Mouse (Mus musculus) gastrocnemius, adult 2 months (tissue): ENCODE results near the gene Caprin1. TPM values are rescaled to one million over a fixed set of nuclear protein-coding genes. Genes with fewer than 3 reads are reported as not detected.

Experiments
- DNase-seq: peaks from one replicate; pipeline ENCODE4 v3.0.0; 2022
- H3K27ac ChIP-seq: fragments of 200-600 bp; 2 replicates; pipeline ENCODE4 v1.8.1; 2022; ENCODE audit warnings: mild to moderate bottlenecking
- H3K4me3 ChIP-seq: fragments of 200-600 bp; 2 replicates; pipeline ENCODE4 v1.8.1; 2022; ENCODE audit warnings: mild to moderate bottlenecking, moderate library complexity
- CTCF ChIP-seq: fragments of 200-600 bp; IDR thresholded peaks from 2 replicates; pipeline ENCODE4 v1.8.1; 2022; ENCODE audit warnings: antibody characterized with exemption, mild to moderate bottlenecking, moderate library complexity
- intact Hi-C: fragments of 180-260 bp; cut with DNase I; formaldehyde crosslinking; loops from one replicate; pipeline ENCODE4 v1.15.1; 2025
- long read RNA-seq, 2 experiments: library from polyadenylated mRNA; stranded (forward); transcript quantifications; one replicate each; pipeline ENCODE4 v2.0.0; 2021
- total RNA-seq, 2 experiments: library from RNA; stranded (reverse); gene quantifications; 2 replicates each; pipeline ENCODE4 v1.2.3; 2021

Caprin1 gene
- 100 to 1,000 TPM in 1 of 2 experiments, 10 to 100 TPM in 1; 87.3 to 112 TPM for total RNA-seq
- long read RNA-seq, experiment 1, full-length matches to known transcripts: 53 of 94 reads
- long read RNA-seq, experiment 1, partial matches to known transcripts: 35 of 94 reads
- long read RNA-seq, experiment 1, other reads (novel, unspliced or antisense): 6 of 94 reads
- long read RNA-seq, experiment 2, full-length matches to known transcripts: 48 of 84 reads
- long read RNA-seq, experiment 2, partial matches to known transcripts: 26 of 84 reads
- long read RNA-seq, experiment 2, other reads (novel, unspliced or antisense): 10 of 84 reads

DNA sequence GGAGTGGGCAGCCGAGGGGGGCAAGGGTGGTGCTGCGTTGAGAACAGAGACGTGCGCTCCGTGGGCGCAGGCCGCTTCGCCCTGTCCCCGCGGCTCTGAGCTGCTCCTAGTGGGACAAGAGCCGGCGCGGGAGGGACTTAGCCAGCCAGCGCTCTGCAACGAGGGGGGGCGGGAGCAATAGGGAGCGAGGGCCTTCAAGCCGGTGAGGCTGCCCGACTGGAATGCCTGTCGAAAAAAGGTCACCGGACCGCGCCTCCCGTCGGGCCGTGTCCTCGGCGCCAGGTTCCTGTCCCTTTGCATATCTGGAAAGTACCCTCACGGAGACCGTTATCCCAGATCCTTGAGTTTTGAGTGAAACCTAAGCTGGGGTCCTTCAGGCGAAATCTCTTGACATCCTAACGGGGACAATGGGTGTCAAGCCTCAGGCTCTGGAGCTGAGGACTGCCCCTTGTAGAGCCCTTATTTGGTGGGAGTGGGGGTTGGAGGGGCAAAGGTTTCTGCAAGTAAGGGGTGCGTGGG lies at the start of gene Caprin1:
TSS of gene Caprin1 (minus strand) at position 159 of the 519 bp plus-strand sequence.
- intact Hi-C loops: loop anchor here (2.0 to 10.0 kb wide), 3 partner anchors 37 to 697 kb away; partner anchors contain the start of genes Hipk3 and Nat10
- Histone ChIP-seq H3K4me3 (peak within 1 kb of the TSS; percentile 79), H3K27ac (peak within 1 kb of the TSS; percentile 95)
- peak; percentile 96 for DNase-seq
- TF ChIP-seq CTCF: no peak

DNA sequence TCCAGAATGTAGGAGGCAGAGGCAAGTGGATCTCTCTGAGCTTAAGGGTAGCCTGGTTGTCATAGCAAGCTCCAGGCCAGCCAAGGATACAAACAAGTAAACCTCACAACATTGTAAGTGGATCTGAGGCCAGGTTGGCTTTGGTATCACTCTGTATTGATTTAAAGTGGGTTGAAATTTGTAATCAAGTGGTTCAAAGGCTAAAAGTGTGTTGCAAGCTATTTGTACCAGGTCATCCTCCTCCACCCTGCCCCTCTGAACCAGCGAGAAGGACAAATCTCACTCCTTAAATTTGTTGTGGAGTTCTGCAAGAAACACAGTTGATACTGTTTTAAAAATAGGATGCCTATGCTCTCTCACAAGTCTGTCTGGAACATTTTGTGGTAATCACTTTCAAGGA lies 49.4 kb upstream of the Caprin1 start:
- TF ChIP-seq CTCF: no peak
- intact Hi-C loops: loop anchor here (5.0 kb wide), 1 partner anchor 45 kb away; no protein-coding TSS in a partner anchor
- Histone ChIP-seq H3K27ac (no peak overlapping the region), H3K4me3 (no peak overlapping the region)
- no peak for DNase-seq

DNA sequence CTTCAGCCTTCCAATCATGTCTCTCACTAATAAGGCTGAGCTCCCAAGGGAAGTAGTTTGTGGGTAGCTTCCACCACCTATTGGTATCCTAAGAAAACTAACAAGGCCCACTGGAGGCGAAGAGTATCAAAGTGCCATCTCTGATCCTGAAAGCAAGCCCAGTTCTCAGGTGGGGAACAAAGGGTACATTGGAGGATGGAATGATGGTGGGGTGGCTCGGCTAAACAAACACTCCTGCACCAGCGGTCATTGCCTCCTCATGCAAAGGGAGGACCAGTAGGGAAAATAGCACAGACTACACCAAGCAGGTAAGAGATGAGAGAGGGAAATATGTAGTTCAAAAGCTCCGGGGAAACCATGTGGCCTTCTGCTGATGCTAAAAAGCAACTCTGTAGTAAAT lies 48.8 kb upstream of the Caprin1 start:
- intact Hi-C loops: loop anchor here (5.0 kb wide), 1 partner anchor 44 kb away; no protein-coding TSS in a partner anchor
- no peak for DNase-seq
- Histone ChIP-seq H3K4me3 (no peak overlapping the region), H3K27ac (no peak overlapping the region)
- no peak for TF ChIP-seq CTCF

DNA sequence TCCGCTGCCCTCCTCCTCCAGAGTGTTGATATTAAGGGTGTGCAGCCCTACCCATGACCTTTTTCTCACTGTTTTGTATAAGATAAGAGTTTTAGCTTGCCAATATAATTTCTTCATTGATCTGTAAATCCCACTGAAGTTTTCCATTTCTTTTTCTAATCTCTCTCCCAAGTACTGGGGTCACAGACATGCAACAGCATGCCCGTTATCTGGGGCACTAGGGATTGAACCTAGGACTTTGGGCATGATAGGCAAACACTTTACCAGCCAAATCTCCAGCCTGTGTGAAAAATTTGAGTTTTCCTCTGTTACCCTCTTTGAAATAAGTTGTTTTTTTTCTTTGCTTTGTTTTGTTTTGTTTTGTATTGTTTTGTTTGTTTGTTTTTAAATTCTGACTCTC lies 46.6 kb upstream of the Caprin1 start:
- no peak overlapping the region for H3K4me3 ChIP-seq
- no peak overlapping the region for H3K27ac ChIP-seq
- no peak for DNase-seq
- TF ChIP-seq CTCF: no peak
- intact Hi-C loops: no loop called here

DNA sequence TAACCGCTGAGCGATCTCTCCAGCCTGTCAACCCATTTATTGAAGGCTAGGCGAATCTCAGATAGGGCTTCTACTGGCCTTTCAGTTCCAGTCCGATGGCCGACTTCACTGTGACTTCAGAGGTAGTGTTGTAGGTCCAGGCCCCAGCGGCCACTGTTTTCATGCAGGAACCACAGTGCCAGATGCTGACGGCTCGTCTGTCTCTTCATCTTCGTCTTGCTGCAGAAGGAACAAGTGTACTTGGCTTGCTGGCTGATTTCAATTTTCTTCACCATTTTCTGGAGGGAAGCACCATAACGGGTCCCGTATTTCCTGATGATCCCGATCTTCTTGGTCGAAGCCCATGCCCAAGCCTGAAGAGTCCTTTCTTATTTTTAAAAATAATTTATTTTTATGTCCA lies 45.9 kb upstream of the Caprin1 start:
- TF ChIP-seq CTCF: no peak

DNA sequence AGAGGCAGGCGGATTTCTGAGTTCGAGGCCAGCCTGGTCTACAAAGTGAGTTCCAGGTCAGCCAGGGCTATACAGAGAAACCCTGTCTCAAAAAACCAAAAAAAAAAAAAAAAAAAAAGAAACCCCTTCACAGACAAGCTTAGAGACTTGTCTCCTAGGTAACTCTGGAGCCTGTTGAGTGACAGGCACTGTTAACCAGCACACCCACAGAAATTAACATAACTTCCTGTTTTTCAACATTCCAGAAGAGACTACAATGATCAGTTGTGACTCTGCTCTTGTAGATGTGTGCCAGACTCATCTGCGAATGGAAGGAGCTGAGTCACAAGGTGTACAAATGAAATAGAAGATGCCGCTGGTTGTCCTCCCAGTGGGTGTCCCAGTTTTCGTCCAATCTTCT lies 44.9 kb upstream of the Caprin1 start:
- no peak overlapping the region for H3K27ac ChIP-seq
- intact Hi-C loops: no loop called here
- H3K4me3 ChIP-seq: no peak overlapping the region
- no peak for DNase-seq
- no peak for TF ChIP-seq CTCF

More for the DNA sequence above, 45.9 kb upstream of the Caprin1 start:
- Histone ChIP-seq H3K4me3 (no peak overlapping the region), H3K27ac (no peak overlapping the region)
- intact Hi-C loops: no loop called here
- no peak for DNase-seq

DNA sequence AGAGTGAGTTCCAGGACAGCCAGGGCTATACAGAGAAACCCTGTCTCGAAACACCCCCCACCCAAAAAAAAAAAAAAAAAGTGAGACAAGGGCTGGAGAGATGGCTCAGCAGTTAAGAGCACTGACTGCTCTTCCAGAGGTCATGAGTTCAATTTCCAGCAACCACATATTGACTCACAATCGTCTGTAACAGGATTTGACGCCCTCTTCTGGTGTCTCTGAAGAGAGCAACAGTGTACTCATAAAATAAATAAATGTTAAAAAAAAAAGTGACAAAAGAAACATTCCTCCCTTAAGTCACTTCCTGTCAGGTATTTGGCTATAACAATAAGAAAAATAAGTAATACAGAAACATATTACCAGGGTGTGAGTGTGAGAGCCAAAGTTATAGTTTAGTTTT lies 41.0 kb upstream of the Caprin1 start:
- Histone ChIP-seq H3K27ac (no peak overlapping the region), H3K4me3 (no peak overlapping the region)
- no peak for DNase-seq
- peak; percentile 27 for TF ChIP-seq CTCF
- intact Hi-C loops: no loop called here

DNA sequence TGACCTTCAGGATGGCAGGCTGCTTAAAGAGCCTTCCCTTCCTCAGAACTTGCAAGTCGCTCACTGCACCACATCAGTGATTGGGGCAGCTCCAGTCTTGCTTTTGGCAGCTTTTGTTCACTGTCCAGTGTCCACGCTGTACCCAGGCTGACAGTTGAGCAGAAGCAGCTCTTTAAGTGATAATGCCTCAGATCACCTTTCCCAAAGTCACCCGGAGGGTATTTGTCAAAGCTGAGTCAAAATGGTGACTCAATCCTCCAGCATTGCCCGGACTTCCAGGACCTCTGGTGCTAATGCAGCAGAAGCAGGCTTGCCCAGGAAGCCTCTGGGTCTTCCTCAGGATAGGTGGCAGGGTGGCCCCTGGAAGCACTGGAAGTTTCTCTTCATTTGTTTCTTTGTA lies 39.7 kb upstream of the Caprin1 start:
- H3K4me3 ChIP-seq: no peak overlapping the region
- no peak for DNase-seq
- no peak overlapping the region for H3K27ac ChIP-seq
- TF ChIP-seq CTCF: no peak
- intact Hi-C loops: no loop called here

DNA sequence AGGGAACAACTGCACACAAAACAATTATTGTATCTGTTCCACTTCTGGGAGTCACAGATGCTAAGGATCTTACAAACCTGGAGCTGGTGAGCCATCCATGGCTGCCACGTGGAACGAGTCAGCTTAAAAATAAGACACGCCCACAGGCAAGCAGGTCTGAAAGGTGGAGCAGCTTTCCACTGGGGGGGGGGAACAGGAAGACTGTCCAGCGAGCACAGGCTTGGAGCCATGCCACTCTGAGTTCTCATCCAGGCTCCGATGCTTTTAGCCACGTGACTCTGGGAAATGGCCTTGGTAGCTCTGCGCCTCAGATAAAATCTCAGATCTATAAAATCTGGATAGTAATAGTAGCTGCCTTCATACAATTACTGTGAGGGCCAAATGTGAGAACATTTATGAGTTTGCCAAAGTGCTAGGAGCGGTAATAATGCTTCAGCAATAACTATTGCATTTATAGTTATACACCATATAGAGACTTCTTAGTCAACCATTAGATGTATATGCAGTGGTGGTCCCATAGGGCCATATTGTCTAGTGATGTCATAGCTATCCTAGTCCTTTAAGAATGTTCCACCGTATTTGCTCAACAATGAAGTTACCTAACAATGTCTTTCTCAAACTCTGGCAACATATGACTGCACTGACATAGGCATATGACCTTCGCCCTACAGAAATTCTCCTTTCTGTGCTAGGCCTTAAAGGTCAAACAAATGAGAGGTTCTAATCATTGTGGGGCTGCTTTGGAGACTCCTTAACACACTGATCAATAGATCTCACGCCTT lies 38.4 kb upstream of the Caprin1 start:
- TF ChIP-seq CTCF: no peak
- intact Hi-C loops: no loop called here
- no peak overlapping the region for H3K27ac ChIP-seq
- DNase-seq: no peak
- no peak overlapping the region for H3K4me3 ChIP-seq

DNA sequence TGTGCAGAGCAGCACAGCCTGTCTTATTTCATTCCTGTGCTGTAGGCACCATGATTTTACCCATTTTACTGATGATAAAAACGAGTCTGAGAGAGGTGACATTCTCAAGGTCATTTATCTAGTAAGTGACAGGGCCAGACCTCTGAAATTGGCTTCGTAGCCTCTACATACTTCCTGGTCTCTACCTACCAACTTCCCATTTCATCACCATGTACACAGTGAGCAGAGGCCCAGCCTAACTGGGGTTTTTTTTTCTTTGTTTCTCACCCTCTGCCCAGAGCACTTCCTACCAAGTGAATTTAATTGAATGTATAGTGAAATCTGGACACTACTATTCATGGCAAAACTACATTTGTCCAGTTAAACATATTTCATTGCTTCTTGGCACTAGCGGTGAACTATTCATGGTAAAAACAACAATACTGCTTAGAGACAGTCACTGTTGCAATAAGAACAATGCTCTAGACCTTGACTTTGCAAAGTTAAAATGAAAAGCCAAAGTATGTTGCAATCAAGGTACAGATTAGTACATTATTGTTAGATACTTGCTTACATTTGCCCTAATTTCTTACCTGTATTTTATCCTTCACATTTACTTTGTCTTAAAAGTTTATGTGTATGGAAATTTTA lies 36.5 kb upstream of the Caprin1 start:
- intact Hi-C loops: no loop called here
- Histone ChIP-seq H3K4me3 (no peak overlapping the region), H3K27ac (no peak overlapping the region)
- DNase-seq: no peak
- no peak for TF ChIP-seq CTCF

DNA sequence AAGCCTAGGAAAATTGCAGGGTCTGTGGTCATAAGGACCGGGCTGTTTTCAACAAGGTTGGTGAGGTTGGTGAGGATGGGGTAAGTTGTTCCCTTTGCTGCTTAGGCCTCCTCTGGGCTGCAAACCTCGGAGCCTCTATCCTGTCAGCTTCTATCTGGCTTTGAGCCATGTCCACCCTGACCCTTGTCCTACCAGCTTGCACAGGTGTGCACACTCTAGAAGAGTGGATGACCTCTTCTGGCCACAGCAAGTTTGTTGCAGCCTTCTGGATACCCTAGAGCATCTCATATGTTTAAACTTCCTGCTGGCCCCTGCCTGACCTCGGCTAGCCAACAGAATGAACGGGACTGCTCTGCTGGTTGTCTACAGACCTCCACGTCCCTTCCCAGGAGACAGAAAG lies 35.5 kb upstream of the Caprin1 start:
- intact Hi-C loops: no loop called here
- H3K4me3 ChIP-seq: no peak overlapping the region
- no peak for TF ChIP-seq CTCF
- no peak overlapping the region for H3K27ac ChIP-seq
- no peak for DNase-seq

DNA sequence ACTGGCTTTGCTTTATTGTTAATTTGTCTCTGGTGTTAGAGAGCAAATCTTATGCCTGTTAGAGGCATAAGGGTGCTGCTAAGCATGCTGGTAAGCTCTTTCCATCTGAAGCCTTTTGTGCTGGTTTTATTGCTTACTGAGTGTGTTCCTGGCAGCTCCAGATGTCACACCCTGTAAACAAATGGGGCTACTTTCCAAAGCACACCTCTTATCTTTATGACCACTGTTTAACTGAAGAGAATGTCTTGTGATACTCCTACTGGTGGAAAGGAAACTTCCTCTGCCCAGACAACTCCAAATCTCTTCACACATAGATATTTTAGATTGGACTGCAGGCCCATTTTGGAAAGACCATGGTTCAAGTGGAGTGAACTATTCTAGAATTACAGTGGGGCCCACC lies 31.5 kb upstream of the Caprin1 start:
- no peak overlapping the region for H3K27ac ChIP-seq
- no peak for TF ChIP-seq CTCF
- H3K4me3 ChIP-seq: no peak overlapping the region
- intact Hi-C loops: no loop called here
- no peak for DNase-seq

DNA sequence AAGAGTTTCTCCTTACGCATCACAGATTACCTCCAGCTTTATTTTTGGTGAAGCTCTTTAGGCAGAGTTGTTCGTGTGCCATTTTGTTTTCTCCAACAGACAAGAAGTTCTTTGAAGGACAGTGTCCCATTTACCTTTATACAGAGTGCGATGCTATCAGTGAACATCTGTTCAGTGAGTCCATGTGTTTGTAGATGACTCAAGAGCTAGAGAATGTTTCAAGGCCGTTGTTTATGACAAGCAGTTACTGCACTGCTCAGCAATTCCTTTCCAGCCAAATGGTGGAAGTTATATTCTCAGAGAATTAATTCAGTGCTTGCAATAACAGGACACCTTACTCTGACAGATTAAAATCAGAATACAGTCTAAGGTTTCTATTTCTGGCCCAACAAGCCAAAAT lies 27.5 kb upstream of the Caprin1 start:
- no peak overlapping the region for H3K4me3 ChIP-seq
- no peak for DNase-seq
- no peak for TF ChIP-seq CTCF
- intact Hi-C loops: no loop called here
- no peak overlapping the region for H3K27ac ChIP-seq
